Mouse (Mus musculus): ENCODE measurements around the gene Rab3a.

DNA sequence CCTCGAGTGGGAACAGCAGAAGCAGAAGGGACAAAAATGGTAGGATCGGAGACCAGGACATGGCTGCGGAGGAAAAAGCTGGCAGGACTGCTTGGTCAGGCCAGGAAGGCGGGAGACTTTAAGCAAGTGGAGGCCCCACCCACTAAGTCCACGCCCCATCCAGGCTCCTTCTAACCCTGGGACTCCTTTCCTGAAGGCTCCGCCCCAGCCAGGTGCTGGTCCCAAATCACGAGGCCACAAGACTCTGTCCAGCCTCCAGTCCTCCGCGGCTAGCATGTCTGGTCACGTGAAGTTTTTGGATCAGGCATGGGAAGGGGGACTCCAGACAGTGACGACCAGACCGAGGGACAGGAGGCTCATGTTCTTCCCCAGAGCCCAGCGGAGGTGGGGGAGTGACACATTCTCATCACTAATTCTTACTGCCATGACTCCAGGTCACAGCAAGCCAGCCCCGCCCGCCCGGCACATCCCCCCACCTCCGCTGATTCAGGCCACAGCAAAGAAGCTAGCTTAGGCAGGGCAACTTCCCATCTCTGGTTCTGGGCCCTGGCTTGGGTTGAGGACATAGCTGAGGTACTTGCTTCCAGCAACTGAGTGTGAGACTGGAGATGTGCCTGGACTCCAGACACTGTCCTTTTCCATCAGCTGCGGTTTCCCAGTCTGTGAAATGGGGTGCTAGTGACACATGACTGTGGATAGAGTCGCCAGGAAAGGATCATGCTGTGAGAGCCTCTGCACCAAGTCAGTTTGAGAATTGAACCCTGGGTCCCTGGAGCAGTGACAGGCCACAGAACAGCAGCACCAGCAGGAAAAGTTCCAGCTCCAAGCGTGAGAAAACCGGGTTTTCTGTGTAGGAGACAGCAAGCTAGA, 12.3 kb downstream of the Rab3a start:
- peak; percentile 95 for TF ChIP-seq POLR2A (IDR thresholded peaks at IDR 0.05; ENCODE audit: low read depth, low read length)
- TF ChIP-seq CTCF (IDR thresholded peaks at IDR 0.05; ENCODE audit: extremely low read depth, insufficient read length, insufficient replicate concordance, low read depth, low read length), result no peak
